Mouse (Mus musculus): Measurements from ENCODE around the gene Irf8. TPM values are rescaled to one million over a fixed set of nuclear protein-coding genes. Genes with fewer than 3 reads are reported as not detected.
"Not testable (repeated sequence)": the region's sequence is repeated elsewhere in the genome, so short reads cannot be mapped to it uniquely, and the experiment has no call there.

Gene Irf8
- polyA plus RNA-seq, 1 experiment from 2014 or later, result 11.5 TPM

DNA sequence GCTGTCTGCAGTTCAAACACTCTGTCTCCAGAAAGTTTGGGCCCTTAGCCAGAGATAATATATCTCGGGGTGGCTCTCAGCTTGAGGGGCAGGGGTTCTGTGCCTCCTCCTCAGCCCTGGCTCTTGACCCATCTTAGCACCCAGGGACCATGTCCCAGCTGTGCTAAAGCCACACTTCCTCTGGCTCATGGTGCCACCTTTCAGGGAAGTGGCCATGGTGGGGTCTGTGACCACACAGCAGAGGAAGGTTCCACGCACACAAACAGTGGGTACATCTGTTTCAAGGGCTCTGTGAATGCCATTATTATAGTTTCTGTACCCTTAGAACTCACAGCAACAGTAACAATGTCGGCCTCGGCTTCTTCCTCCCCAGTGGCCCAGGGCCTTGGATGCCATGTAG is 47.6 kb downstream of the Irf8 start:
- Histone ChIP-seq H3K27ac (no peak overlapping the region), H3K27me3 (peaks cover 26% of the 10 kb centered on the region; the same call in 1 of the 2 replicates), H3K9me3 (replicated peaks) (no peaks in the 10 kb centered on the region), H3K36me3 (no peaks in the 10 kb centered on the region), H3K4me2 (no peak overlapping the region), H3K9ac (no peak overlapping the region), H3K4me3 (replicated peaks) (no peak overlapping the region), H3K4me1 (no peaks in the 10 kb centered on the region)
- ATAC-seq (replicated peaks; ENCODE audit: low FRiP score), result no peak
- 86% methylated on average over 4 of the region's 4 CpGs for WGBS

DNA sequence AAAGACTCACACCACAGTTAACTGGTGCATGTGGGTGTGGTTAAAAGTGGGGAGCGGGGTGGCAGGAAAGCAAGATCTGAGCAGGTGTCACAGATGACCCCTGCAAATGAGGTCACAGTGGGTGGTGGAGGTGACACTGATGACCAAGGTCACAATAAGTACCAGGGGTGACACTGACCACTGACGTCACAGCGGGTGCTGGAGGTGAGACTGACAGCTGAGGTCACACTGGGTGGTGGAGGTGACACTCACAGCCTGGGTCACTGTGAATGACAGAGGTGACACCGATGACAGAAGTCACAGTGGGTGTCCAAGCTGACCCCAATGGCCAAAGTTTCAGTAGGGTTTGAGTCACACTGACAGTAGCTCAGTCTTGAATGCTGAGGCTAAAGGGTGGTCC is 50.6 kb downstream of the Irf8 start:
- no peak overlapping the region for H3K4me3 ChIP-seq (replicated peaks)
- WGBS, result 85% methylated on average over 4 of the region's 4 CpGs
- no peak for ATAC-seq (replicated peaks; ENCODE audit: low FRiP score)

DNA sequence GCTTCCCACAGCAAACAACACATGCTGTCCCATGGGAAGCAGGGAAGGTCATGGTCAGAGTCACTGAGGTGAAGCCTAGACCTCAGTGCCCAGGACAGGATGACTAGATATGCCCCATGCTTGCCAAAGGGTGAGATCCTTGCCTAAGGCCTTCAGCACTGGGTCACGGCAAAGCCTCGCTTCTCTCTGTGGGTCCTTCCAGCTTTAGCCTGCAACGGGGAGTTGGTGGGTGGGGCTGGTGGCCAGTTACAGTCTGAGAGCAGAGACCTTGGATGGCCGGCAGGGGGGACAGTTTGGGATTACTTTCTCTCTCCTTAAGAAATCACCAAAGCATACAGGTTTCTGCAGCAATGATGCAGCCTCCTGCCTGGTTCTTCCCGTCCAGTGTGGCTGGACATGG is 51.5 kb downstream of the Irf8 start:
- Histone ChIP-seq H3K4me2 (no peak overlapping the region), H3K9ac (no peak overlapping the region), H3K27me3 (0 out of 2 replicates have a peak, but pooled peaks cover 11% of the 10 kb centered on the region), H3K27ac (no peak overlapping the region), H3K4me3 (replicated peaks) (no peak overlapping the region), H3K4me1 (no peaks in the 10 kb centered on the region), H3K9me3 (replicated peaks) (no peaks in the 10 kb centered on the region), H3K36me3 (no peaks in the 10 kb centered on the region)
- WGBS, result 35% methylated on average over 5 of the region's 5 CpGs
- ATAC-seq (replicated peaks; ENCODE audit: low FRiP score), result no peak

More for the DNA sequence above, 50.6 kb downstream of the Irf8 start:
- Histone ChIP-seq H3K27ac (no peak overlapping the region), H3K27me3 (peaks cover 18% of the 10 kb centered on the region; the same call in 1 of the 2 replicates), H3K4me1 (no peaks in the 10 kb centered on the region), H3K9ac (no peak overlapping the region), H3K4me2 (no peak overlapping the region), H3K9me3 (replicated peaks) (no peaks in the 10 kb centered on the region), H3K36me3 (no peaks in the 10 kb centered on the region)

DNA sequence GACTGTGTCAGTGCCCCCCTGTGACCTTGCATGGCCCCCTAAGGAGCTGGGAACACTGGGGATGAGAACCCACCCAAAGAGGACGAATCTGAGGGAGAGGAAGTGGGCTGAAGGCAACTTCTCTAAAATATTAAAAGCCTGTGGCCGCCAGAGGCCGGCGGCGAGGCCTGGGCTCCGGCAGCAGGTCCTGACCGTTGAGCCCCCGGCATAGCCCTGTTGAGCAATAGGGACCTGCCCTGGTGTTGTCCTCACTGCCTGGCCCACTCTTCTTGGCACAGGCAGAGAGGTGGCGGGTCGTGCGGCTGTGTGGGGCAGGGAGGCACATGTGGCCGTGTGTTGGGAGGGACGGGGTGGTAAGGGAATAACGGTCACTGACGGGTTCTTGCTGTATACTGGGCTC is 56.6 kb downstream of the Irf8 start:
- 89% methylated on average over 15 of the region's 15 CpGs for WGBS
- Histone ChIP-seq H3K27me3 (0 out of 2 replicates have a peak, but pooled peaks cover 8% of the 10 kb centered on the region), H3K9me3 (replicated peaks) (no peaks in the 10 kb centered on the region)

DNA sequence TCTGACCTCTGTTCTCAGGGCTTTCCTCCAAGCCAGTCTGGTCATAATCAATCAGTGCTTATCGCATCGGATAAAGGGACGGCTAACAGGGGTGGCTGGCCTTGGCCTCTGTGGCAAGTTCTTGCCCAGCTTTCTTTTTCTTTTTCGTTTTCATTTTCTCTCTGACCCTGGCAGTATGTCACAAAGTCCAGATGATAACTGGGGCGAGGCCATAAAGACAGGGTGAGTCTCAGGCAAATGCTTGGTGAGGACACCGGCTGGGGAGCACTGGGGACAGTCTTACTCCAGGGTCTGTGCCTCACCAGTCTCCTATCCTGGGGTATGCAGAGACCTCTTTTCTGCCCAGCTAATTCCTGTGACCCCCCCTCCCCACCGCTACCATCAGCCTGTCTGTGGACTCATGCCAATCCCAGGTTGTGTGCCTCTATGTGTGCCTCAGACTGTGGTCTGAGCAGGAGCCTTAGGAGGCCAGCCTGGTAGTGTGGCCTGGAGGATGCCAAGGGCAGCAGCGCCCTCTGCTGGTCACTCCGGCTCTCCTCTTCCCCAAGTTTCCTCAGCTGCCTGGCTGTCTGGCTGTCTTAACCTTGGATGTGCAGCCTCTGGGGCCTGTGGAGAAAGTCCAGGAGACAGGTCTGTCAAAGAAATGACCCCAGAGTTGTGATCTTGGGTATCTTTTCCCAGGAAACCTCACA is 59.9 kb downstream of the Irf8 start:
- peaks cover 25% of the 10 kb centered on the region for H3K27me3 ChIP-seq
- no peak overlapping the region for H3K4me3 ChIP-seq (replicated peaks)
- 49% methylated on average over 9 of the region's 9 CpGs for WGBS
- peak; percentile 71 for ATAC-seq (replicated peaks; ENCODE audit: low FRiP score)
- no peak overlapping the region for H3K9ac ChIP-seq
- no peaks in the 10 kb centered on the region for H3K36me3 ChIP-seq
- H3K27ac ChIP-seq, result no peak overlapping the region
- no peaks in the 10 kb centered on the region for H3K9me3 ChIP-seq (replicated peaks)
- no peaks in the 10 kb centered on the region for H3K4me1 ChIP-seq
- no peak overlapping the region for H3K4me2 ChIP-seq

More for the DNA sequence above, 56.6 kb downstream of the Irf8 start:
- Histone ChIP-seq H3K4me1 (no peaks in the 10 kb centered on the region), H3K27ac (no peak overlapping the region), H3K36me3 (no peaks in the 10 kb centered on the region), H3K4me3 (replicated peaks) (no peak overlapping the region), H3K4me2 (no peak overlapping the region), H3K9ac (no peak overlapping the region)
- ATAC-seq (replicated peaks; ENCODE audit: low FRiP score), result no peak

DNA sequence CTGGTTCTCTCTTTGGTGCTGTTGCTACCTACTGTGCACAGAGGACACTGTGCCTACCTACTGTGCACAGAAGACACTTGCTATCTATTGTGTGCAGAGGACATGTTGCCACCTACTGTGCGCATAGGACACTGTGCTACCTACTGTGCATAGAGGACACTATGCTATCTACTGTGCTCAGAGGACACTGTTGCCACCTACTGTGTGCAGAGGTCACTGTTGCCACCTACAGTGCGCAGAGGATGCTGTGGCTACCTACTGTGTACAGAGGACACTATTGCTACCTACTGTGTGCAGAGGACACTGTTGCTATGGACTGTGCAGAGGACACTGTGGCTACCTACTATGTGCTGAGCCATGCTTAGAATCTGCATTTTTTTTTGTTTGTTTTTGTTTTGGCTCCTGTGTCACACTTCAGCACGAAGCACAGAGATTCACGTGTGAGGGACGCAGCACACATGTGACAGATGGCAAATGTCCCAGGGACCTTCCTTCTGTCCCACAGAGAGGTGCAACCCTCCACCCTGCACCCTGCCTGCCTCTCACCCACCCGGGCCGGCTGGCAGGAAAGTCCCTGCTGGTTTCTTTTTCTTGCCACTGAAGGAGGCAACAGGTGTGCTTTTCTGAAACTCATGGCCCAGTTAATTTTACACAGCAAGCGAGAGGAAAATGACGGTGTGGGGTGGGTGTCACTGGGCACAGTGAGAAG is 61.0 kb downstream of the Irf8 start:
- no peaks in the 10 kb centered on the region for H3K9me3 ChIP-seq (replicated peaks)
- no peak overlapping the region for H3K4me3 ChIP-seq (replicated peaks)
- H3K9ac ChIP-seq, result no peak overlapping the region
- no peak for ATAC-seq (replicated peaks; ENCODE audit: low FRiP score)
- no peaks in the 10 kb centered on the region for H3K4me1 ChIP-seq
- H3K27me3 ChIP-seq, result peaks cover 36% of the 10 kb centered on the region
- H3K36me3 ChIP-seq, result no peaks in the 10 kb centered on the region
- 78% methylated on average over 9 of the region's 9 CpGs for WGBS
- no peak overlapping the region for H3K4me2 ChIP-seq
- H3K27ac ChIP-seq, result no peak overlapping the region

DNA sequence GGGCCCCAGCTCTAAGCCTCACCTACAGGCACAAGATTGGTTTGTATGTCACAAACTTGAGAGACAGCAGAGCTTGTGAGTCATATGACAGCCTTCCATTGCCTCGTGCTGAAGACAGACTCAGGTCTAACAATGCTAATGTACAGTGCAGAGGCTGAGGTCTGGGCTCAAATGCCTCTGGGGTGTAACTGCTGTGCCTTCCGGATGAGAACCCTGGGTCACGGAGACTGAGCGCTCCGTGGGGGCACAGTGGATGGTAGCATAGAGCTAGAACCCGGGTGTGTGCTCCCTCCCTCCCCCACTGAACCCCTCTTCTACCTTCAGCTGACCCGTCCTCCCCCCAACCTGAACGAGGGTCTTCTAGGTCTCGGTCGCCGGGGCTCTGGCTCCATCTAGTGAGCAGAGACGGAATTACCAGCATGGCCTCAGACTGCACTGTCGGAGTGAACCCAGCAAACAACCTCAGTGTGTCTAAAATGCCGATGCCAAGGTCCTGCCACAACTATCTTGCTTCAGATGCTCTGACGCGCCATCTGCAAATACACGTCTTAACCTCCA is 64.2 kb downstream of the Irf8 start:
- Histone ChIP-seq H3K9me3 (replicated peaks) (no peaks in the 10 kb centered on the region), H3K4me3 (replicated peaks) (no peak overlapping the region), H3K9ac (no peak overlapping the region), H3K27me3 (peaks cover 47% of the 10 kb centered on the region), H3K4me1 (peaks cover 12% of the 10 kb centered on the region), H3K27ac (no peak overlapping the region), H3K4me2 (peak overlapping the region; percentile 45), H3K36me3 (no peaks in the 10 kb centered on the region)
- 6% methylated on average over 17 of the region's 17 CpGs for WGBS
- ATAC-seq (replicated peaks; ENCODE audit: low FRiP score), result no peak

DNA sequence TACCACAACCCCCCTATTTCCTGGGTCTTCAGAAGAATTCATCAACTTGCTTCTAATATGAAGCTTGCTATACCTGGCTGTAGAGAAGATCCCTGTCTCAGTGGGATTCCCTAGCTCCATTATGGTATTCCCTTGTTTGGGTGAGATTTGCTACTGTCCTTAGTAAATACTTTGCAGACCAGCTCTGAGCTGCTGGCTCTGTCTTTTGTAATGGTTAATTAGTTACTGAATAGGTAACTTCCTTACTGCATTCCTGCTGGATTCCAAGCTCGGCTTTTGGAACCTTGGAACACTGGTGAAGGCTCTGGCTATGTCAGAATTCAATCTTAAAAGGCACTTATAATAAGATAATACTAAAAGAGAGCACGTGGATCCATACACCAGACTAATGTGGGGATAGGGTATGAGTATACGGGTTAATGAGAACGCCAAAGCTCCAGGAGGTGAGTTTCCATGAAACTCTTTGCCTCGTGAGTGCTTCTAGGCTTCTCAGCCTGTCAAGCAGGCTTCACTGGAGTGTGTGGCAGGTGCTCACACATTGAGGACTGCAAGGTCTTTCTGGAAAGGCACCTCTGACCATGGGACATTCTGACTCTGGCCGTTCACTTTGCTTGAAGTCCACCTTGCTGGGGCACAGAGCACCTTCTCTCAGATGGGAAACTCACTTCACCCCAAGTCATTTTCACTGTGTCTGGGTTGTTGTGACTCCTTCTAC is 67.7 kb downstream of the Irf8 start:
- H3K9ac ChIP-seq; ATAC-seq (replicated peaks; ENCODE audit: low FRiP score); H3K4me3 ChIP-seq (replicated peaks); H3K9me3 ChIP-seq (replicated peaks); H3K4me2 ChIP-seq; H3K36me3 ChIP-seq: not testable (repeated sequence)
- peaks cover 48% of the 10 kb centered on the region for H3K27me3 ChIP-seq
- 64% methylated on average over 6 of the region's 6 CpGs for WGBS
- H3K27ac ChIP-seq, result peak overlapping the region; percentile 75
- H3K4me1 ChIP-seq, result peaks cover 29% of the 10 kb centered on the region

DNA sequence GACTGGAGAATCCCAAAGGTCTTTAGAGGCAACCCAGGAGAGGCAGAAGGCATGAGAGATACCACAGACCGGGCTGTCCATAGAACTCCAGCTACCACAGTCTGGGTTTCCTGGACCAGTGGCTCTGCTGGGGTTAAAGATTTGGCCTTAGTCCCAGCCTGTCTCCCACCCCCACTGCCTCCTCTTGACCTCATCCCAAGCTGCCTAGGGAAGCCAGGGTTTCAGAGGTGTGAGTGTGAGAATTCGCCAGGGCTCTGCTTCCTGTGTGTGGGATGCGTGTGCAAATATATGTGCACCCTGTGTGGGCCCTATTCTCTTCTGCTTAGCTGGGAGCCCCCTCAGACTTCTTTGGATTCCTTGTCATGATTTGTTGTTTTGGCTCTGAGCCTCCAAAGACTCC is 68.6 kb downstream of the Irf8 start:
- H3K27ac ChIP-seq, result no peak overlapping the region
- no peak overlapping the region for H3K4me2 ChIP-seq
- H3K9me3 ChIP-seq (replicated peaks), result no peaks in the 10 kb centered on the region
- no peaks in the 10 kb centered on the region for H3K36me3 ChIP-seq
- WGBS, result 64% methylated on average over 3 of the region's 3 CpGs
- H3K27me3 ChIP-seq, result peaks cover 40% of the 10 kb centered on the region
- H3K4me3 ChIP-seq (replicated peaks), result no peak overlapping the region
- ATAC-seq (replicated peaks; ENCODE audit: low FRiP score), result no peak
- peaks cover 33% of the 10 kb centered on the region for H3K4me1 ChIP-seq
- no peak overlapping the region for H3K9ac ChIP-seq

Other genes with a start within 250 kb of the Irf8 start
- gene Gins2, start 147.1 kb upstream of the Irf8 start, polyA plus RNA-seq (2015; fragmentation: Nextera tagmentation; extraction: Ambion mirVana), result 107 and 110 TPM in 2 replicates
- 3.0 and 4.0 TPM in 2 replicates for gene 1190005I06Rik, start 88.7 kb upstream of the Irf8 start, polyA plus RNA-seq (2015; fragmentation: Nextera tagmentation; extraction: Ambion mirVana)
- 2.8 and 3.0 TPM in 2 replicates for gene Gm27021, start 68.3 kb upstream of the Irf8 start, polyA plus RNA-seq (2015; fragmentation: Nextera tagmentation; extraction: Ambion mirVana)
- 1,138 and 1,220 TPM in 2 replicates for gene Cox4i1, start 68.1 kb upstream of the Irf8 start, polyA plus RNA-seq (2015; fragmentation: Nextera tagmentation; extraction: Ambion mirVana)
- 250 and 266 TPM in 2 replicates for gene Emc8, start 67.8 kb upstream of the Irf8 start, polyA plus RNA-seq (2015; fragmentation: Nextera tagmentation; extraction: Ambion mirVana)